Mouse (Mus musculus): Measurements from ENCODE around the gene Gfy. TPM values are rescaled to one million over a fixed set of nuclear protein-coding genes. Genes with fewer than 3 reads are reported as not detected.

The Gfy gene
- polyA plus RNA-seq, 1 experiment from 2014 or later = not detected

DNA sequence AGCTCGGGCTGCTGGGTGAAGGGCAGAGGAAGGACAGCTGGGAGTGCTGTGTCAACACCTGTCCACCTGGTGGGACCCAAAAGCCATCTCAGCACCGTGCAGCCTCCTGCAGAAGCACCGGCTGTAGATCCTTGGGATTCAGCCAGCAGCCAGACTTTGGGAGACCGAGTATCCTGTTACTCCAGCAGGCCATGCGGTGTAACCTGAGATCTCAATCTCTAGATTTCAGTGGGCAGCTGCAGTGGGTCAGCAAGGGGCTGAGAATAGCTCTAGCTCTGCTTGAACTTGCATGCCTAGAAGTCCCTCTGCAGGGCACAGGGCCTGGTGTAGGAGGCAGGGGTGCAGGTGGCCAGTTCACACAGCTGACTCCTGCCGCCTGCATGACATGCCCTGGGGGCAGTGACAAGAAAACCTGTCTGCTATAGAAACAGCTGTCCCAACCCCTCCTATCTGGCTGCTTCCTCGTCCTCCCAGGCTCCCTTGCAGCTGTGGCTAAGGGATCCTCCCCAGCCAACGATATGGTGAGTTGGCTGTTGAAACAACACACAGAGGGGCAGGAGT is 12.5 kb upstream of the Gfy start:
- H3K36me3 ChIP-seq = no peaks in the 10 kb centered on the region
- no peak for ATAC-seq (replicated peaks)
- H3K4me1 ChIP-seq = no peaks in the 10 kb centered on the region

DNA sequence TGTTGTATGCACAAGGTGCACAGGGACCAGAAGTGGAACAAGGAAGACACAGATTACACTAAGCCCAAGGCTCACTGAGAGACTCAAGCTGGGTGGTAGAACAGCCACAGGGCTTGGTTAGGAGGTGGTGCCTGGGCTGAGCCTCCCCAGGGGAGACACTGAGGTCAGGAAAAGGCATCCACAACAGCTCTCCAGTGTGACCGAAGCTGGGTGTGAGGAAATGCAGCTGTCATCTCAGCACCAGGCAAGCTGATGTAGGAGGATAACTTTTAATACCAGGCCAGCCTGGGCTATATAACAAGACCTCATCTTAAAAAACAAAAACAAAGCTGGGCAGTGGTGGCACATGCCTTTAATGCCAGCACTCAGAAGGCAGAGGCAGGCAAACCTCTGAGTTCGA is 11.8 kb upstream of the Gfy start:
- ATAC-seq (replicated peaks) = no peak
- H3K4me2 ChIP-seq (replicated peaks) = no peak overlapping the region
- no peak overlapping the region for H3K4me3 ChIP-seq
- H3K36me3 ChIP-seq = no peaks in the 10 kb centered on the region
- H3K4me1 ChIP-seq = no peaks in the 10 kb centered on the region
- H3K27ac ChIP-seq (replicated peaks) = no peak overlapping the region
- peaks cover 3% of the 10 kb centered on the region; the same call in 1 of the 2 replicates for H3K27me3 ChIP-seq
- no peak overlapping the region for H3K9ac ChIP-seq (replicated peaks)
- no peaks in the 10 kb centered on the region for H3K9me3 ChIP-seq
- 83% methylated on average over 2 of the region's 2 CpGs for WGBS

More for the DNA sequence above, 12.5 kb upstream of the Gfy start:
- 36% methylated on average over 8 of the region's 8 CpGs for WGBS
- Histone ChIP-seq H3K27me3 (no peaks in the 10 kb centered on the region), H3K9ac (replicated peaks) (no peak overlapping the region), H3K9me3 (no peaks in the 10 kb centered on the region), H3K4me2 (replicated peaks) (no peak overlapping the region), H3K4me3 (no peak overlapping the region), H3K27ac (replicated peaks) (no peak overlapping the region)

DNA sequence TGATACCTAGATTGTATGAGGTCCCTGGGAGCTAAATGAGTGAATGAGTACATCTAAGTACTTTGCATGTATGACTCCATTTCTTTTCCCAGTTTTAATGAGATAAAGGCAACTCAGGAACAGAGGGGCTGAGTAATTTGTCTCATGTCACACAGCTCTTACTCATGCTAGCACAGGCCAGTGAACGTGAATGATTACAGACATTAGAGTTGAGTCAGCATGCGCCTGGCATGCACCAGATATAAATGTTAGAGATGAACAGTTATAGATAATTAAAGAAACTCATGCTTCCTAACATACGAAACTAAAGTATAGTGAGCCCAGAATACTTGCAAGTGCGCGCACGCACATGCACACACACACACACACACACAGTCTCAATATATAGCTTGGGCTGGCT is 10.8 kb upstream of the Gfy start:
- H3K27me3 ChIP-seq = peaks cover 9% of the 10 kb centered on the region; the same call in 1 of the 2 replicates
- no peak overlapping the region for H3K4me3 ChIP-seq
- no peak overlapping the region for H3K27ac ChIP-seq (replicated peaks)
- WGBS = 94% methylated on average over 6 of the region's 6 CpGs
- H3K9ac ChIP-seq (replicated peaks) = no peak overlapping the region
- no peak overlapping the region for H3K4me2 ChIP-seq (replicated peaks)
- no peak for ATAC-seq (replicated peaks)
- no peaks in the 10 kb centered on the region for H3K36me3 ChIP-seq
- no peaks in the 10 kb centered on the region for H3K9me3 ChIP-seq
- H3K4me1 ChIP-seq = no peaks in the 10 kb centered on the region

DNA sequence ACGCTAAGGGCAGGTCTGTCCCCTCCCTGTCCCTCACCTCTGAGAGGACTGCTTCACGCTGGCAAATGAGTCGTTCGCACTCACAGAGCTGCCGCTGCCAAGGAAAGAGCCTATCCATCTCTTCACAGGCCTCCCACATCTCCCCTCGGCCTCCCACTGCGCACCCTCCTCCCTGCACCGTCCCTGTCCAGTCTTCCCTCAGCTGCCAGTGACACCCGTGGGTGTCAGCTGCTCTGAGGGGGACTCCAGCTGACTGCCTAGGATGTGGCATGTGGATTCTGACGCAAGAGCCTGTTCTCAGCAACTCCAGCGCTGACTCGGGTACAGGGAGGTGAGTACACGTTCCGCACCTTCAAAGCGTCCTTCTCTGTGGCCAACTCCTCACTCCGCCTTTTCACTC is 10.2 kb upstream of the Gfy start:
- no peak overlapping the region for H3K4me2 ChIP-seq (replicated peaks)
- no peaks in the 10 kb centered on the region for H3K4me1 ChIP-seq
- peaks cover 13% of the 10 kb centered on the region for H3K27me3 ChIP-seq
- no peaks in the 10 kb centered on the region for H3K9me3 ChIP-seq
- WGBS = 69% methylated on average over 16 of the region's 16 CpGs
- no peak overlapping the region for H3K27ac ChIP-seq (replicated peaks)
- H3K36me3 ChIP-seq = no peaks in the 10 kb centered on the region
- ATAC-seq (replicated peaks) = no peak
- H3K4me3 ChIP-seq = no peak overlapping the region
- no peak overlapping the region for H3K9ac ChIP-seq (replicated peaks)

DNA sequence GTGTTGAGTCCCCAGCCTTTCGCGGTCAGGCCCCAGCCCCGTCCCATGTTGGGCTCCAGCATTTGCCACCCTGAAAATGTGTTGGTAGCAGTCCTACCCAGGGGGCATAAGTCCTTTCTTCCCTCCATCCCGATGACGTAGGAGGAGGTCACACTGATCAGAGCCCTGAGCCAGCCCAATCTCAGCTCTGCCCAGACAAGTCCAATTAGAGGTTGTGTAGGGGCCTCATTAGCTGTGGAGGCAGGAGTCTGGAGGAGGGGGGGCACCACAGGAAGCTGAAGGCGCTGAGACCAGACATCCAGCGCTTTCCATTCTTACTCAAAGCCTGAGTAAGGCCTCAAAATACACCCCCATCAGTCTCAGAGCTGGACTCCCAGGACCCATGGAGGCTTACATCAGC is 6.6 kb upstream of the Gfy start:
- Histone ChIP-seq H3K36me3 (no peaks in the 10 kb centered on the region), H3K4me1 (peaks cover 19% of the 10 kb centered on the region), H3K9ac (replicated peaks) (no peak overlapping the region), H3K27ac (replicated peaks) (no peak overlapping the region), H3K4me3 (no peak overlapping the region), H3K4me2 (replicated peaks) (no peak overlapping the region), H3K27me3 (peaks cover 50% of the 10 kb centered on the region), H3K9me3 (no peaks in the 10 kb centered on the region)
- ATAC-seq (replicated peaks) = no peak
- WGBS = 43% methylated on average over 7 of the region's 7 CpGs

DNA sequence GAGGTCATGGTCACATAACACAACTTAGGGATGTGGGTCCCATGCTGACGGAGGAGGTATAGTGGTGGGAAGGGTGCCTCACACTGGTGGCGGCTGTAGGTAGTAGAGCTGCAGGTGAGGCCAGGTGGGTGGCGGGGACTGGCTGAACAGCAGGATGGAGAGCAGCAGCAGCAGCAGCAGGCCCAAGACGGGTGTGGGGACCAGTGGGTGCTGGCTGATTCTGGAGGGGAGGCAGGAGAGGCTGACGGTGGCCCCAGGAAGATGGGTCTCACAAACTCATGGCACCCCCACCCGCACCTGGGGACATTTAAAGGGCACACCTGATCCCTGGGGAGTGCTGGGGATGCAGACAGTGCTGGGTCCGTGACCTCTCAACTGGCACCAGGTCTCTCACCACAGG is 4.3 kb upstream of the Gfy start:
- H3K4me3 ChIP-seq = no peak overlapping the region
- no peak for ATAC-seq (replicated peaks)
- H3K9me3 ChIP-seq = no peaks in the 10 kb centered on the region
- H3K27me3 ChIP-seq = peaks cover 73% of the 10 kb centered on the region
- no peak overlapping the region for H3K27ac ChIP-seq (replicated peaks)
- 71% methylated on average over 7 of the region's 7 CpGs for WGBS
- no peaks in the 10 kb centered on the region for H3K36me3 ChIP-seq
- H3K4me2 ChIP-seq (replicated peaks) = no peak overlapping the region
- H3K4me1 ChIP-seq = peaks cover 20% of the 10 kb centered on the region
- no peak overlapping the region for H3K9ac ChIP-seq (replicated peaks)

DNA sequence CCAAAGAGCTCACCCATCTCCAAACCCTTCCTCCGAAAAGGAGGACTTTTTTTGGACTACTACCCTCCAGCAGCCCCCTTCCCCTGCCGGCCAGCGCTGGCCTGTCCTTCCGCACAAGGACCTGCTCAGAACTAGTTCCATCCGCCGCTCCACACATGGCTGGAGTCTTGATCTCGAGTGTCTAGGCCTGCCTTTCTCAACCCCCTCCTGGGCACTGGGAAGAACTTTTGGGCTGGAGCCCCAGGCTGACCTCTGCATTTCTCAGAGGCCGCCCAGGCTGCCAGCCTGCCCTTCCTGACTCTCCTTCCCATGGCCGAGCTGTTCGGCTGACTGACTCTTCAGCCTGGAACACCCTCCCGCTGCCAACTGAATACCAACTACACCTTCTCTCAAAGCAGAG is 3.2 kb upstream of the Gfy start:
- Histone ChIP-seq H3K27me3 (peaks cover 83% of the 10 kb centered on the region), H3K9ac (replicated peaks) (peak overlapping the region; percentile 14), H3K4me2 (replicated peaks) (peak overlapping the region; percentile 46), H3K4me1 (peaks cover 20% of the 10 kb centered on the region), H3K4me3 (peak overlapping the region; percentile 31), H3K9me3 (no peaks in the 10 kb centered on the region), H3K36me3 (no peaks in the 10 kb centered on the region), H3K27ac (replicated peaks) (no peak overlapping the region)
- WGBS = 13% methylated on average over 11 of the region's 11 CpGs
- ATAC-seq (replicated peaks) = peak; percentile 18

DNA sequence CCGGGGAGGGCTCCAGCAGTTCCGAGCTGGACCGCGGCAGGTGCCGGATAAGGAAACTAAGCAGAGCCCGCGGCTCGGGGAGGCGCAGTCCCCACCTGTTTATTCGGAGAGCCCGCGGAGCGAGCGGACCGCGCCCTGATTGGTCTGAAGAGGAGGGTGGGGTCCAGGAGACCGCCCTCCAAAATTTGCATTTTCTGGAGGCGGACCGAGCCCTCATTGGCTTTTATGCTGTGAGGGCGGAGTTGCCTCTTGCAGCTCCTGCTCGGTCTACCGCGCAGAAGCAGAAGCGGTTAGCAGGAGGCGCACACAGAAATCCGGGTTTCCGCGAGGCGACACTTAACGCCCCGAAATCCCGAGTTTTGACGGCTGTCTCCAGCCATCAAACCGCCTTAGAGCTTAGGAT is 2.8 kb upstream of the Gfy start:
- Histone ChIP-seq H3K4me2 (replicated peaks) (peak overlapping the region; percentile 46), H3K9ac (replicated peaks) (peak overlapping the region; percentile 14), H3K36me3 (no peaks in the 10 kb centered on the region), H3K27ac (replicated peaks) (no peak overlapping the region), H3K27me3 (peaks cover 87% of the 10 kb centered on the region), H3K9me3 (no peaks in the 10 kb centered on the region), H3K4me3 (peak overlapping the region; percentile 31), H3K4me1 (peaks cover 20% of the 10 kb centered on the region)
- under 1% methylated on average over 34 of the region's 34 CpGs for WGBS
- peak; percentile 91 for ATAC-seq (replicated peaks)

DNA sequence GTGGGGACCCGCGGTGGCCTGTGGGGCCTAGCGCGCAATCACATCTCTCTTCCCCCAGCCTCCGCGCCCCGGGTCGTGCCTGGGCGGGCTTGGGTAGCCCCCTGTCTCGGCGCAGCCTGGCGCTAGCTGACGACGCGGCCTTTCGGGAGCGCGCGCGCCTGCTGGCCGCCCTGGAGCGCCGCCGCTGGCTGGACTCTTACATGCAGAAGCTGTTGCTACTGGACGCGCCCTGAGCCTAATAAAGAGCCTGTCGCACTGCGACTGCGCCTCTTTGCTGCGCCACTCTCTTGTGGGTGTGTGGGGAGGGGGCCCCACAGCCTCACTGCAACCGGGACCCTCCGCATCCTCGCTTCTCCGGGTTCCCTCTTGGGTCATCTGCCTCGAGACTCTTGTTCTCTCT is 2.2 kb upstream of the Gfy start:
- Histone ChIP-seq H3K4me2 (replicated peaks) (peak overlapping the region; percentile 46), H3K9ac (replicated peaks) (no peak overlapping the region), H3K27ac (replicated peaks) (no peak overlapping the region), H3K9me3 (no peaks in the 10 kb centered on the region), H3K36me3 (no peaks in the 10 kb centered on the region), H3K4me3 (peak overlapping the region; percentile 31), H3K27me3 (peaks cover 92% of the 10 kb centered on the region), H3K4me1 (peaks cover 21% of the 10 kb centered on the region)
- 3% methylated on average over 35 of the region's 35 CpGs for WGBS
- ATAC-seq (replicated peaks) = no peak

DNA sequence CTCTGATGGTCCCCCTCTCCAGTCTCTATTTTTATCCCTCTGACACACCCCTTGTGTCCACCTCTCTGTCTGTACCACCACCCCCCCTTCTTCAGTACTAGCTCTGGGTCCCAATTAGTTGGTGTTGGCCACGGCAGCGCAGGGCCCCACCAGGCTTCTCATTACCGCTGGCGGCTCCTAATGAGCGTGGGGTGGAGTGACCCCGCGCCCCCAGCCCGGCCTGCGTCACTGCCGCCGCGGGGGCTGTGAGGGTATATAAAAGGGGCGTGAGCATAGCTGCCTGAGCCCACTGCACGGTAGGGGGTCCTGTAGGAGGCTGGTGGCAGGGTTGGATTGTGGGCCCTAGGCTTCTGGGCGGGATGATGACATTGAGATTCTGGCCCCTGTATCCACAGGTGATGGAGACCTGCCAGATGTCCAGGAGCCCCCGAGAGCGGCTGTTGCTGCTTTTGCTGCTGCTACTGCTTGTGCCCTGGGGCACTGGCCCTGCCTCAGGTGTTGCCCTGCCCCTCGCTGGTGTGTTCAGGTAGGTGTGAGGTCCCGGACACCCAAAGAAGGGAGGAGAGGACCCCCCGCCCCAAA is 1.6 kb upstream of the Gfy start, which contains the start of gene Pth2:
TSS of gene Pth2 (plus strand) at position 100 of the 582 bp plus-strand sequence.
- H3K27me3 ChIP-seq = peaks cover 96% of the 10 kb centered on the region
- ATAC-seq (replicated peaks) = no peak
- WGBS = 11% methylated on average over 19 of the region's 20 CpGs
- H3K9ac ChIP-seq (replicated peaks) = no peak within 1 kb of the TSS
- peaks cover 27% of the 10 kb centered on the region for H3K4me1 ChIP-seq
- H3K9me3 ChIP-seq = no peaks in the 10 kb centered on the region
- peak within 1 kb of the TSS; percentile 46 for H3K4me2 ChIP-seq (replicated peaks)
- no peak within 1 kb of the TSS for H3K27ac ChIP-seq (replicated peaks)
- peak within 1 kb of the TSS; percentile 31 for H3K4me3 ChIP-seq
- H3K36me3 ChIP-seq = no peaks in the 10 kb centered on the region

DNA sequence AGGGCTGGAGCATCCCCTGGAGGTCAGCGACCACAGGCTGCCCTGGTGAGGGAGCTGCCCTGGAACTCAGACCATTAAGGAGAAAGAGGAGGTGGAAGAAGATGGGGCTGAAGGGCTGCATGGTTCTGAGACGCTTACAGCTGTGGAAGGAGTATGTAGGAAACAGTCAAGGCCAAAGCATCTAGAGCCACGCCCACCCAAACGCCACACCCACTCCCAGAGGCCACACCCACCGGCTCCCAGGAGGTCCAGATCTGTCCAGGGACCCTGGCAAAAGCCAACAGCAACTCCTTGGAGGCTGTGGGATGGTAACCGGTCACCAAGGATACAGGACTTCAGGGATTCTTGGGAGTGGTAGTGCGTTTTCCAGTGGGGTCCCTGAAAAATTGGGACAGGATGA is 819 bp downstream of the Gfy start:
- no peak overlapping the region for H3K4me3 ChIP-seq
- no peaks in the 10 kb centered on the region for H3K36me3 ChIP-seq
- H3K27ac ChIP-seq (replicated peaks) = no peak overlapping the region
- no peak overlapping the region for H3K4me2 ChIP-seq (replicated peaks)
- 26% methylated on average over 7 of the region's 7 CpGs for WGBS
- ATAC-seq (replicated peaks) = no peak
- peaks cover 36% of the 10 kb centered on the region for H3K4me1 ChIP-seq
- H3K9ac ChIP-seq (replicated peaks) = no peak overlapping the region
- no peaks in the 10 kb centered on the region for H3K9me3 ChIP-seq
- H3K27me3 ChIP-seq = peaks cover 97% of the 10 kb centered on the region

DNA sequence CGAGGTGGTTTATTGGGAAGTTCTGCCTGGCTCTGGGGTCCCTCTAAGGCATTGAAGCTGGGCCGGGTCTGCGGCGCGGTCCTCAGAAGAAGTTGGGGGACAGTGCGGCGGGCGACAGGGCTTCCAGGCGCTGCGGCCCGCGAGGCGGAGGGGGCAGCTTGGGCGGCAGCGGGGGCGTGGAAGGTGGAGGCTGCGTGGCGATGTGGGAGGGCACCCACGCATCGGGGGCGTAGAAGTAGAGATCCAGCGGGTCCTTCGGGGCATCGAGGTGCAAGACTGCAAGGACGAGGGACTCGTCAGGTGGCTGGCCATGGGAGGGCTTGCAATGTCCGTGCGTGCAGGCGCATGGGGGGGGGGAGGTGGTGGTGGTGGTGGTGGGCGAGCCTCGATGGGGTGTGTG is 3.0 kb downstream of the Gfy start:
- H3K4me3 ChIP-seq = peak overlapping the region; percentile 15; the same call in 1 of the 2 replicates
- no peak overlapping the region for H3K27ac ChIP-seq (replicated peaks)
- peak overlapping the region; percentile 31 for H3K4me2 ChIP-seq (replicated peaks)
- H3K36me3 ChIP-seq = no peaks in the 10 kb centered on the region
- H3K9ac ChIP-seq (replicated peaks) = no peak overlapping the region
- WGBS = 2% methylated on average over 29 of the region's 31 CpGs
- H3K9me3 ChIP-seq = no peaks in the 10 kb centered on the region
- H3K4me1 ChIP-seq = peaks cover 21% of the 10 kb centered on the region
- no peak for ATAC-seq (replicated peaks)
- peaks cover 85% of the 10 kb centered on the region for H3K27me3 ChIP-seq

DNA sequence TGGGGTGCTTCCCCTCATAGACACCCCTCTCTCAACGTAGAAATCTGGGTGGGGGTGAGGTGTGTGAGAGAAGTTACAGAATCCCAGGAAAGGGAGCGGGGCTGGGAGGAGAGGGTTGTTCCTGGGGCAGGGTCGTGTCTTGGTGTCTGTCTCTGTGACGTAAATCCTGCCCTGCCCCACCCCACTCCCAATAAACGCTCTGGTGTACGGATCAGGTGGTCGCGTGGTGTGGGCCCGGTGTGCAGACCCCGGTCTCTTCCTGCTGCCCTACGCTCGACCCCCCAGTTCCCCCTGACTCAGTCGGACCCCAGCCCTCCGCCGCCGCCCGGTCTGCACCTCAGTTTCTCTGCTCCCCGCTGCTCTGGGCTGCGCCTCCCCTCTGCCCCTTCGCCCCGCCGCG is 3.4 kb downstream of the Gfy start:
- under 1% methylated on average over 23 of the region's 23 CpGs for WGBS
- Histone ChIP-seq H3K4me1 (peaks cover 17% of the 10 kb centered on the region), H3K36me3 (no peaks in the 10 kb centered on the region), H3K4me3 (peak overlapping the region; percentile 15; the same call in 1 of the 2 replicates), H3K27ac (replicated peaks) (no peak overlapping the region), H3K27me3 (peaks cover 85% of the 10 kb centered on the region), H3K9ac (replicated peaks) (no peak overlapping the region), H3K4me2 (replicated peaks) (peak overlapping the region; percentile 31), H3K9me3 (no peaks in the 10 kb centered on the region)
- no peak for ATAC-seq (replicated peaks)

Data from forebrain, embryonic 15.5 days (tissue).